Mouse (Mus musculus) kidney, postnatal 0 days (tissue): ENCODE results near the gene Fstl4. TPM values are rescaled to one million over a fixed set of nuclear protein-coding genes. Genes with fewer than 3 reads are reported as not detected.

ENCODE experiments used
- ATAC-seq: fragments of 200-750 bp; cut with Nextera tagmentation; replicated peaks from 2 replicates; pipeline ENCODE4 v1.8.0; 2017; ENCODE audit warnings: low read depth, moderate number of reproducible peaks, moderate TSS enrichment, moderate library complexity; ENCODE audit not compliant: low FRiP score
- DNase-seq: peaks from one replicate; pipeline ENCODE4 v3.0.0-alpha.2; 2016; ENCODE audit warnings: low spot score
- H3K27ac ChIP-seq: fragments of 300-500 bp; sonication (generic); 2 replicates; pipeline ENCODE4 v1.5.1; 2014; ENCODE audit warnings: mild to moderate bottlenecking
- H3K27me3 ChIP-seq: fragments of 300-500 bp; sonication (generic); 2 replicates; pipeline ENCODE4 v1.6.1; 2014; ENCODE audit warnings: low read length, mixed read lengths; ENCODE audit not compliant: insufficient read depth
- H3K36me3 ChIP-seq: fragments of 300-500 bp; sonication (generic); 2 replicates; pipeline ENCODE4 v1.6.1; 2014; ENCODE audit warnings: low read length, mixed read lengths; ENCODE audit not compliant: insufficient read depth
- H3K4me1 ChIP-seq: fragments of 300-500 bp; sonication (generic); replicated peaks from 2 replicates; pipeline ENCODE4 v1.6.1; 2014; ENCODE audit warnings: antibody characterized with exemption, low read length, mixed read lengths; ENCODE audit not compliant: insufficient read depth
- H3K4me2 ChIP-seq: fragments of 300-500 bp; sonication (generic); 2 replicates; pipeline ENCODE4 v1.6.1; 2014; ENCODE audit warnings: mild to moderate bottlenecking, low read length, moderate library complexity, mixed read lengths
- H3K4me3 ChIP-seq: fragments of 300-500 bp; sonication (generic); replicated peaks from 2 replicates; pipeline ENCODE4 v1.5.1; 2014; ENCODE audit warnings: low read depth, low read length
- H3K9ac ChIP-seq: fragments of 300-500 bp; sonication (generic); 2 replicates; pipeline ENCODE4 v1.6.1; 2014; ENCODE audit warnings: low read depth, low read length
- H3K9me3 ChIP-seq: fragments of 300-500 bp; sonication (generic); replicated peaks from 2 replicates; pipeline ENCODE4 v1.6.1; 2016; ENCODE audit warnings: low read length, inconsistent platforms, mixed read lengths
- CTCF ChIP-seq: IDR thresholded peaks from 2 replicates; pipeline ENCODE4 v1.5.1; 2016; ENCODE audit warnings: antibody characterized with exemption, low read depth, mild to moderate bottlenecking, moderate library complexity
- WGBS: fragments of 180-500 bp; shearing (Covaris S2); extraction: QIAGEN DNeasy Blood & Tissue Kit; methylation state at CpG from one replicate; pipeline ENCODE4 v1.1.7; 2014; 5-methylcytosine and 5-hydroxymethylcytosine counted together
- polyA plus RNA-seq: library from polyadenylated mRNA; unstranded; fragments of >200 nt; fragmentation: Nextera tagmentation; extraction: Ambion mirVana; gene quantifications from 2 replicates; pipeline ENCODE4 v1.2.1, GENCODE M21; 2015

Gene Fstl4
- polyA plus RNA-seq, 1 experiment from 2014 or later = 0.47 TPM

DNA sequence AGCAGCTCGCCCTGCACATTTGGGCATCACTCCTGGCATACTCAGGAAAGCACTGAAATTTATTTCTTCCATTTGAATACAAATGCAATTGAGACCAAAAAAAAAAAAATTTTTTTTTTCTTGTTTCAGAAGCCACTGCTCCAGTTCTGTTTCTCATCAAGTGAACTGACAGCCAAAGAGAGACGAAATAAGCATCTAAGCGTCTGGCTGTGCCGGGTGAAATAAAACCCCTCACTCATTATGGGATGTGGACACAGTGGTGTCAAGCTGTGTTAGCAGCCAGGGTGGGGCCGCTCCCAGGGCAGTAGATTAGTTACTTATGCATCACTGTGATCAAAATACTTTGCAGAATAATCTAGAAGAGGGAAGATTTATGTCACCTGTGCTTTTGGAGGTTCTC lies 327.2 kb downstream of the Fstl4 start:
- no peak overlapping the region for H3K4me2 ChIP-seq
- WGBS = 36% methylated on average over 5 of the region's 5 CpGs
- DNase-seq (no peak), ATAC-seq (no peak)
- H3K36me3 ChIP-seq = no peaks in the 10 kb centered on the region
- no peak overlapping the region for H3K9ac ChIP-seq
- no peaks in the 10 kb centered on the region for H3K27me3 ChIP-seq
- H3K4me1 ChIP-seq = no peaks in the 10 kb centered on the region
- TF ChIP-seq CTCF = no peak
- H3K9me3 ChIP-seq = no peaks in the 10 kb centered on the region
- no peak overlapping the region for H3K27ac ChIP-seq
- no peak overlapping the region for H3K4me3 ChIP-seq

DNA sequence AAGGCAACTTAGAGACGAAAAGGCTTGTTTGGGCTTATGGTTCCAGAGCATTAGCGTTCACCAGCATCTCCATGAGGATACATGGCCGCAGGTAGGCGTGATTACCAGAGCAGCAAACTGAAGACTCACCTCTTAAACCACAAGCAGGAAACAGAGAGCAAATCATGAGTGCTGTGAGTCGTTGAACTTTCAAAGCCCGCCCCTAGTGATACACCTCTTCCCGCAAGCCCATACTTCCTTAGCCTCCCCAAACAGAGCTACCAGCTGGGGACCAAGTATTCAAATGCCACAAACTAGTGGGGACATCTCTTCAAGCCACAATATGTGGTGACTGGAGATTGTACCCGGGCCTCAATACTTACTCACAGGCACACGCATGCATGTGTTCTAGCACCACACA lies 332.4 kb downstream of the Fstl4 start:
- Histone ChIP-seq H3K4me2 (no peak overlapping the region), H3K4me1 (no peaks in the 10 kb centered on the region), H3K27ac (no peak overlapping the region), H3K27me3 (no peaks in the 10 kb centered on the region), H3K4me3 (no peak overlapping the region), H3K9ac (no peak overlapping the region), H3K9me3 (no peaks in the 10 kb centered on the region), H3K36me3 (no peaks in the 10 kb centered on the region)
- 83% methylated on average over 9 of the region's 9 CpGs for WGBS
- no peak for TF ChIP-seq CTCF
- no peak for ATAC-seq
- DNase-seq = no peak

DNA sequence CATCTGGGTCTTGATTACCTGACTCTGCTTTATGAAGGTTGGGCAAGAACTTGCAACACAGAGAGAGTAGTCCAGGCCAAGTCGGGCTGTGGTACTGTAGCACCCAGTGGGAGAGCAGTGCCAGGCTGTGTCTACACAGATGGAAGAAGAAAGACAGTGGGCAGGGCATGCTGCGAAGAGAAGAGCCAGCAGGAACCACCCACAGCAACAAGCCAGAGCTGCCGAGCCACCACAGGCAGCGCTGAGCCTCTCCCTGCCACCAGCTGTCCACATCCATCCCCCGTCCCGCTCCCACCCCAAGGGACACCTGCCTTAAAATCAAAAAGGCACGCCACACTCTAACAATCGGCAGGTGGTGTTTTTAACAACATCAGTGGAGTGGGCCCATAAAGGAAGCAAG lies 332.9 kb downstream of the Fstl4 start:
- no peak overlapping the region for H3K4me2 ChIP-seq
- no peak overlapping the region for H3K9ac ChIP-seq
- ATAC-seq = no peak

DNA sequence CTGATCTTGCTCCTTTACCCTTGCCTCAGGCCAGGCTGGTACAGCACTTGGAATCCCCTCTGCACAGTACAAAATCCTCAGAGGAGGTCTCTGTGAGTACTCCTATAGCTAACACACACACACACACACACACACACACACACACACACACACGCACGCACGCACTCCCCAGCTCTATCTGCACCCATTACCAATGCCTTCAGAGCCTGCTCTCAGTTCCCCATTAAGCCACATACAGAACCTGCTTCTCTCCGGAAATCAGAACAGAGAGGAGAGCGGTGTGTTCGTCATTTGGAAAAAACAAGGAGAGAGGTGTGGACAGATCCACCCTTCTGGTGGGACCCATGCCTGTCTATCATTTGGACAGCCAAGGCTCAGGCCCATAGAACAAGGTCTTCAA lies 333.4 kb downstream of the Fstl4 start:
- H3K27ac ChIP-seq = no peak overlapping the region
- DNase-seq = no peak
- WGBS = 94% methylated on average over 6 of the region's 6 CpGs
- no peak for ATAC-seq
- H3K4me1 ChIP-seq = no peaks in the 10 kb centered on the region
- H3K4me2 ChIP-seq = no peak overlapping the region
- H3K27me3 ChIP-seq = no peaks in the 10 kb centered on the region
- H3K9me3 ChIP-seq = no peaks in the 10 kb centered on the region
- no peak for TF ChIP-seq CTCF
- H3K4me3 ChIP-seq = no peak overlapping the region
- no peaks in the 10 kb centered on the region for H3K36me3 ChIP-seq
- no peak overlapping the region for H3K9ac ChIP-seq

More for the DNA sequence above, 332.9 kb downstream of the Fstl4 start:
- Histone ChIP-seq H3K27ac (no peak overlapping the region), H3K4me3 (no peak overlapping the region), H3K4me1 (no peaks in the 10 kb centered on the region), H3K9me3 (no peaks in the 10 kb centered on the region), H3K27me3 (no peaks in the 10 kb centered on the region), H3K36me3 (no peaks in the 10 kb centered on the region)
- TF ChIP-seq CTCF = no peak
- DNase-seq = no peak
- WGBS = 77% methylated on average over 8 of the region's 8 CpGs

DNA sequence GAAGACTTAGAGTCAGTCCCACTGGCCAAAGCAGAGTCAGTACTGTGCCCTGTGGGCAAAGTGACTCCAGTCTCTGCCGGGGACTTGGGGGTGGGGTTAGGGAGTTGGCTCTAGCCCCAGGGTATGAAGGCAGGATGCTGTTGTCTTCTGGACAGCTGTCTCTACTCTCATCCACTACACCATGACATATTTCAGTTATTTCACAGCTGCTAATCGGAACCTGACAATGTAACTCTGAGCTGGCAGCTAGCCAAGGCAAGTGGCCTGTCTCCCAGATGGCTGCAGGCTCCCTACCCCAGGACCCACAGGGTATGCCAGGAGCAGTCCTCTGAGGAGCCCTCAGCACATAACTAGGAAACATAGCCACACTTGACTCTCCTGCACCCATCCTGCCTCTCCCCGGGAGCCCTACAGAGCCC lies 334.4 kb downstream of the Fstl4 start:
- H3K4me3 ChIP-seq = no peak overlapping the region
- ATAC-seq (no peak), DNase-seq (peak; percentile 44)
- H3K9me3 ChIP-seq = no peaks in the 10 kb centered on the region
- H3K4me1 ChIP-seq = no peaks in the 10 kb centered on the region
- H3K36me3 ChIP-seq = no peaks in the 10 kb centered on the region
- H3K9ac ChIP-seq = no peak overlapping the region
- TF ChIP-seq CTCF = no peak
- WGBS = 58% methylated on average over 3 of the region's 3 CpGs
- H3K4me2 ChIP-seq = no peak overlapping the region
- no peak overlapping the region for H3K27ac ChIP-seq
- no peaks in the 10 kb centered on the region for H3K27me3 ChIP-seq

DNA sequence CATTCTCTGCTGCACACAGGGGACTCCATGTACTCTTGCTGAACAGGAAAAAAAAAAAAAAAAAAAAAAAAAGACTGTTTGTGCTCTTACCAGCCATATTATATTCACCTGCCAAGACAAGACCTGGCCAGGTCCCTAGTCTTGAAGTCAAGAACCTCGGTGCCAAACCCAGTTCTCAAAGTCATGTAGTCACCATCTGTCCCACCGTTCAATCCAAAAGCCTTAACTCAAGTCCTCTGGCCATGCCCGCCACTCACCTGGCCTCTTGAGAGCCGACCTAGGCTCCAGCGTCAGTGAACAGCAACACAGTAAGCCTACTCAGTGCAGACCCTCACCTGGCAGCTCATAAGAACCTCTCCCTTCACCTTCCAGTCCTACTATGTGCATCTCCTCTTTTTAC lies 334.9 kb downstream of the Fstl4 start:
- Histone ChIP-seq H3K4me3 (no peak overlapping the region), H3K4me2 (no peak overlapping the region), H3K9ac (no peak overlapping the region), H3K4me1 (no peaks in the 10 kb centered on the region), H3K27ac (no peak overlapping the region), H3K27me3 (no peaks in the 10 kb centered on the region), H3K9me3 (no peaks in the 10 kb centered on the region), H3K36me3 (no peaks in the 10 kb centered on the region)
- ATAC-seq = no peak
- no peak for TF ChIP-seq CTCF
- WGBS = 87% methylated on average over 5 of the region's 5 CpGs
- no peak for DNase-seq

DNA sequence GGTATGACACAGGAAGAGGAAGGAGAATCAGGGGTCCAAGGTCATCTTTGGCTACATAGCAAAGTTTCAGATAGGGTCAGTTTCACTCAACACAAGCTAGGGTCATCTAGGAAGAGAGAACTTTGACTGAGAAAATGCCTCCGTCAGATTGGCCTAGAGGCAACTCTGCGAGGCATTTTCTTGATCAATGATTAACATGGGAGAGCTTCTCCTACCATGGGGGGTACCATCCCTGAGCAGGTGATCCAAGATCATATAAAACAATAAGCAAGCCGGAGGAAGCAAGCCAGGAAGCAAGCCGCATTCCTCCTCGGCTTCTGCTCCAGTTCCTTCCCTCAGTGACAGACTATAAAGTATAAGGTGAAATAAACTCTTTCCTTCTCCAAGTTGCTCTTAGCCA lies 337.3 kb downstream of the Fstl4 start:
- no peaks in the 10 kb centered on the region for H3K4me1 ChIP-seq
- H3K9ac ChIP-seq = no peak overlapping the region
- no peak overlapping the region for H3K27ac ChIP-seq
- H3K27me3 ChIP-seq = no peaks in the 10 kb centered on the region
- no peak for TF ChIP-seq CTCF
- 46% methylated on average over 5 of the region's 5 CpGs for WGBS
- H3K4me2 ChIP-seq = no peak overlapping the region
- no peaks in the 10 kb centered on the region for H3K9me3 ChIP-seq
- no peak for ATAC-seq
- no peaks in the 10 kb centered on the region for H3K36me3 ChIP-seq
- no peak overlapping the region for H3K4me3 ChIP-seq
- DNase-seq = peak; percentile 18
